In genomic region chr17:84156748-84157742, GRCm38 (mm10) we compare ENCODE assay signal across 10 mouse cellular contexts. TPM values are rescaled to one million over a fixed set of nuclear protein-coding genes. Genes with fewer than 3 reads are reported as not detected.
A peak's percentile ranks its signal among the peaks of the same experiment; 100 is the strongest.
DNase-seq lines count a peak whose midpoint lies in the region; ATAC-seq and TF ChIP-seq lines count a peak whose summit lies in the region.
"Had no signal": no experiment of that assay in that cellular context is flagged by ENCODE, and none has a peak within 500 bp of the region (broad histone marks: within the 10 kb centered on the region; RNA-seq: fewer than 3 reads in every experiment).

No protein-coding gene starts in this region.

- peaks cover 65% of the 10 kb centered on the region for H3K27me3 ChIP-seq in midbrain, embryonic 10.5 days (ENCODE audit: low read depth, poor library complexity, severe bottlenecking)
- 0 out of 2 replicates have a peak, but pooled peaks cover 3% of the 10 kb centered on the region for H3K27me3 ChIP-seq in midbrain, postnatal 0 days (ENCODE audit: insufficient read depth, low read length)
- no peaks in the 10 kb centered on the region for H3K27me3 ChIP-seq in liver, embryonic 14.5 days (ENCODE audit: control insufficient read depth, insufficient read depth, low read length)
- no peaks in the 10 kb centered on the region for H3K27me3 ChIP-seq in stomach, postnatal 0 days (ENCODE audit: control insufficient read depth, insufficient read depth, low read length)
- H3K27me3 ChIP-seq in midbrain, embryonic 14.5 days (ENCODE audit: control insufficient read depth, insufficient read depth, low read length), result no peaks in the 10 kb centered on the region

- H3K36me3 ChIP-seq in midbrain, embryonic 10.5 days, result no peaks in the 10 kb centered on the region
- H3K36me3 ChIP-seq in midbrain, postnatal 0 days (ENCODE audit: insufficient read depth, low read length), result no peaks in the 10 kb centered on the region
- no peaks in the 10 kb centered on the region for H3K36me3 ChIP-seq in liver, embryonic 14.5 days (replicated peaks; ENCODE audit: control insufficient read depth, insufficient read depth, low read depth)
- no peaks in the 10 kb centered on the region for H3K36me3 ChIP-seq in stomach, postnatal 0 days (ENCODE audit: control insufficient read depth, insufficient read depth, low read length)
- H3K36me3 ChIP-seq in midbrain, embryonic 14.5 days (ENCODE audit: control insufficient read depth, insufficient read depth, low read length), result no peaks in the 10 kb centered on the region

- ATAC-seq in midbrain, postnatal 0 days (ENCODE audit: low FRiP score), result no peak
- ATAC-seq in liver, embryonic 14.5 days (ENCODE audit: insufficient read depth), result peak; percentile 11
- peak; percentile 89 for ATAC-seq in stomach, postnatal 0 days (ENCODE audit: low FRiP score, low TSS enrichment)
- ATAC-seq in midbrain, embryonic 14.5 days (ENCODE audit: low FRiP score, low TSS enrichment), result no peak

- 43% methylated on average over 19 of the region's 19 CpGs for WGBS in midbrain, embryonic 10.5 days
- WGBS in midbrain, postnatal 0 days, result 52% methylated on average over 19 of the region's 19 CpGs
- 41% methylated on average over 19 of the region's 19 CpGs for WGBS in liver, embryonic 14.5 days (ENCODE audit: insufficient replicate concordance)
- 39% methylated on average over 19 of the region's 19 CpGs for WGBS in stomach, postnatal 0 days
- WGBS in midbrain, embryonic 14.5 days, result 44% methylated on average over 19 of the region's 19 CpGs

- no peak overlapping the region for H3K9ac ChIP-seq in midbrain, postnatal 0 days (replicated peaks; ENCODE audit: low read length, poor library complexity, severe bottlenecking)
- no peak overlapping the region for H3K9ac ChIP-seq in liver, embryonic 14.5 days (replicated peaks)
- no peak overlapping the region for H3K9ac ChIP-seq in stomach, postnatal 0 days (ENCODE audit: low read length)
- H3K9ac ChIP-seq in midbrain, embryonic 14.5 days (replicated peaks; ENCODE audit: low read length), result no peak overlapping the region

- no peaks in the 10 kb centered on the region for H3K9me3 ChIP-seq in midbrain, embryonic 10.5 days (replicated peaks)
- no peaks in the 10 kb centered on the region for H3K9me3 ChIP-seq in midbrain, postnatal 0 days (ENCODE audit: low read length)
- no peaks in the 10 kb centered on the region for H3K9me3 ChIP-seq in liver, embryonic 14.5 days (ENCODE audit: control insufficient read depth, low read length)
- H3K9me3 ChIP-seq in stomach, postnatal 0 days (ENCODE audit: control insufficient read depth, low read length), result no peaks in the 10 kb centered on the region
- no peaks in the 10 kb centered on the region for H3K9me3 ChIP-seq in midbrain, embryonic 14.5 days (ENCODE audit: control insufficient read depth, low read length)

- no peak overlapping the region for H3K4me2 ChIP-seq in midbrain, postnatal 0 days (ENCODE audit: low read depth, low read length, poor library complexity, severe bottlenecking)
- H3K4me2 ChIP-seq in liver, embryonic 14.5 days (ENCODE audit: low read depth), result no peak overlapping the region
- no peak overlapping the region for H3K4me2 ChIP-seq in stomach, postnatal 0 days (replicated peaks; ENCODE audit: low read depth)
- H3K4me2 ChIP-seq in midbrain, embryonic 14.5 days (ENCODE audit: low read length), result no peak overlapping the region

- intact Hi-C loops in gastrocnemius, postnatal 14 days (cut with DNase I; ENCODE audit: low total_unique reads), result no loop called here

- H3K4me1 ChIP-seq in midbrain, embryonic 10.5 days, result peaks cover 43% of the 10 kb centered on the region
- no peaks in the 10 kb centered on the region for H3K4me1 ChIP-seq in midbrain, postnatal 0 days (ENCODE audit: insufficient read depth, low read length)
- H3K4me1 ChIP-seq in liver, embryonic 14.5 days (replicated peaks; ENCODE audit: control insufficient read depth in 2 of 2, insufficient read depth in 2 of 2, low read length in 1 of 2), result peaks cover 47 to 68% of the 10 kb centered on the region in 2 experiments
- peaks cover 15% of the 10 kb centered on the region for H3K4me1 ChIP-seq in stomach, postnatal 0 days (replicated peaks; ENCODE audit: control insufficient read depth, insufficient read depth)
- no peaks in the 10 kb centered on the region for H3K4me1 ChIP-seq in midbrain, embryonic 14.5 days (ENCODE audit: control insufficient read depth, insufficient read depth, low read length)

- 0 out of 2 replicates have a peak overlapping the region, but pooled peaks have one; percentile 24 for H3K27ac ChIP-seq in midbrain, embryonic 10.5 days (replicated peaks)
- no peak overlapping the region for H3K27ac ChIP-seq in midbrain, postnatal 0 days (ENCODE audit: low read depth, low read length)
- peak overlapping the region; percentile 41; the same call in 1 of the 2 replicates for H3K27ac ChIP-seq in liver, embryonic 14.5 days
- H3K27ac ChIP-seq in stomach, postnatal 0 days (replicated peaks), result peak overlapping the region; percentile 91
- no peak overlapping the region for H3K27ac ChIP-seq in midbrain, embryonic 14.5 days (replicated peaks; ENCODE audit: low read depth, low read length)
- H3K27ac ChIP-seq: gastrocnemius, adult 2 months had no signal

- no peak for TF ChIP-seq CTCF in midbrain, postnatal 0 days (IDR thresholded peaks at IDR 0.05)
- TF ChIP-seq CTCF in liver, embryonic 14.5 days (IDR thresholded peaks at IDR 0.05; ENCODE audit: low read depth), result 0 out of 2 replicates have a peak, but pooled peaks have one; percentile 2
- no peak for TF ChIP-seq CTCF in stomach, postnatal 0 days (IDR thresholded peaks at IDR 0.05; ENCODE audit: low read depth)

- no peak for DNase-seq in midbrain, embryonic 10.5 days (ENCODE audit: low spot score)
- no peak for DNase-seq in midbrain, postnatal 0 days (ENCODE audit: low spot score)
- DNase-seq in kidney, adult 11 months, result peak; percentile 96
- no peak for DNase-seq in liver, embryonic 14.5 days (ENCODE audit: low read depth in 3 of 3, low spot score in 3 of 3)
- peak; percentile 88 for DNase-seq in stomach, postnatal 0 days (ENCODE audit: low spot score)
- DNase-seq in midbrain, embryonic 14.5 days, result no peak
- no peak for DNase-seq in layer of hippocampus, postnatal 25 days (ENCODE audit: extremely low spot score in 1 of 2, low spot score in 1 of 2)
- no peak for DNase-seq in gastrocnemius, postnatal 14 days
- DNase-seq: cerebellum, adult 8-10 months; gastrocnemius, adult 2 months had no signal

- no peak for TF ChIP-seq EP300 in liver, embryonic 14.5 days (IDR thresholded peaks at IDR 0.05; ENCODE audit: low read depth)
- TF ChIP-seq EP300 in stomach, postnatal 0 days (optimal IDR thresholded peaks at IDR 0.05), result no peak

- no peak overlapping the region for H3K4me3 ChIP-seq in midbrain, embryonic 10.5 days
- H3K4me3 ChIP-seq in midbrain, postnatal 0 days (ENCODE audit: low read depth, low read length), result no peak overlapping the region
- no peak overlapping the region for H3K4me3 ChIP-seq in liver, embryonic 14.5 days (ENCODE audit: insufficient read depth in 1 of 2, low read depth in 2 of 2, low read length in 2 of 2)
- no peak overlapping the region for H3K4me3 ChIP-seq in stomach, postnatal 0 days (ENCODE audit: low read depth, low read length)
- H3K4me3 ChIP-seq in midbrain, embryonic 14.5 days (replicated peaks; ENCODE audit: low read depth, low read length), result no peak overlapping the region
- H3K4me3 ChIP-seq: gastrocnemius, adult 2 months had no signal

RNA-seq across cellular contexts. Expression of gene Zfp36l2, which starts 30.7 kb away (rescaled TPM):
- 7.8 and 8.1 TPM in 2 replicates for polyA plus RNA-seq in midbrain, embryonic 10.5 days (2016; fragmentation: Nextera tagmentation; extraction: Ambion mirVana)
- total RNA-seq in midbrain, postnatal 0 days (2014; rRNA removed), result 12.9 and 17.7 TPM in 2 replicates
- polyA plus RNA-seq in midbrain, postnatal 0 days (2015; fragmentation: Nextera tagmentation; extraction: Ambion mirVana), result 5.1 and 5.9 TPM in 2 replicates
- 22.7 and 27.3 TPM in 2 replicates for polyA plus RNA-seq in liver, embryonic 14.5 days (2012; rRNA removed)
- 9.9 and 11.6 TPM in 2 replicates for polyA plus RNA-seq in liver, embryonic 14.5 days (2014; fragmentation: Nextera tagmentation; extraction: Ambion mirVana)
- polyA plus RNA-seq in stomach, postnatal 0 days (2015; fragmentation: Nextera tagmentation; extraction: Ambion mirVana), result 17.5 and 18.3 TPM in 2 replicates
- 4.6 and 6.4 TPM in 2 replicates for polyA plus RNA-seq in midbrain, embryonic 14.5 days (2014; fragmentation: Nextera tagmentation; extraction: Ambion mirVana)
- 10 to 100 TPM; 26.6 to 28.7 TPM for total RNA-seq in layer of hippocampus, postnatal 25 days (2021)
- 10 to 100 TPM; 17.0 to 21.3 TPM for total RNA-seq in gastrocnemius, postnatal 14 days (2021)

Comparison
In these comparisons a context has a peak if more than half of its experiments do, and no peak if none do; other contexts are left out.
1. H3K27ac ChIP-seq: peak in midbrain, embryonic 10.5 days (single experiment), liver, embryonic 14.5 days (single experiment) and stomach, postnatal 0 days (single experiment); none in midbrain, postnatal 0 days (single experiment) and midbrain, embryonic 14.5 days (single experiment).
2. DNase-seq: peak in kidney, adult 11 months (single experiment) and stomach, postnatal 0 days (single experiment); none in midbrain, embryonic 10.5 days (single experiment), midbrain, postnatal 0 days (single experiment), liver, embryonic 14.5 days (0 of 3), midbrain, embryonic 14.5 days (single experiment), layer of hippocampus, postnatal 25 days (0 of 2) and gastrocnemius, postnatal 14 days (single experiment).
3. ATAC-seq: peak in liver, embryonic 14.5 days (single experiment) and stomach, postnatal 0 days (single experiment); none in midbrain, postnatal 0 days (single experiment) and midbrain, embryonic 14.5 days (single experiment).